Mouse (Mus musculus): ENCODE results near the gene Shb.

DNA sequence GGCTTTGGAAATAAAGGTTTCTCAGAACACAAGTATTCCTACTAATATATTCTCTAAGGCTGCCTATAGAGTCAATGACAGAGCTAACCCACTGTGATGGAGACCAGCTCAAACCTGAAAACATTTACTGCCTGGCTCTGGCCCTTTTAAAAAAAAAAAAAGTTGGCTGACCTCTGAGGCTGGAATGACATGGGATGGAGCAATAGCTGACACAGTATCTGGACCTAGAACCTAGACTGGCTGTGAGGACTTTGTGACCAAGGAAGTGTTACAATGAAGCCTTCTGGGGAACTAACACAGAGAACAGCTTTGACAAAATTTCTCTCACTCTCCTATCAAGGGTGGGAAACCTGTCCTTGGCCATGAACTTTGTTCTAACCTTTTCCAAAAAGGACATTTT is 9.3 kb downstream of the Shb start:
- TF ChIP-seq POLR2A (IDR thresholded peaks at IDR 0.05; ENCODE audit: low read depth, low read length): no peak
- TF ChIP-seq CTCF (IDR thresholded peaks at IDR 0.05; ENCODE audit: extremely low read depth, insufficient read length, insufficient replicate concordance, low read depth, low read length): no peak

Data from small intestine, adult 2 months (tissue).